In the genomic region with DNA sequence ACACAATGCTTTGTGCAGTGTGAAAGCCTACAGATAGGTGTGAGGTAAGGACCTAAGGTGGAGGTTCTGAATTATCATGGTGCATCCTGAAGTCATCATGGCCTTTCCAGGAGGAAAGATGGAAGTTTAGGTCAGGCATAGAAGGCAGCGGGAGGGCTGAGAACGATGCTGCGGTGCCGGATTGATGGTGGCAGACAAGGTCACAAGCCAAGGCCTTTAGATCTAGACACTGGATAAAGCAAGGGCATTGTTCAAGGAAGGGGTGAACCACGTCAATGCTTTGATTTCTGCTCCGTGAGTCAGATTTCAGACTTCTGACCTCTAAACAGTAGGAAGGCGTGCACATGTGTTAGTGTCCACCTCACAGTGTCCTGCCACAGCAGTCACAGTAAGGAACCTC, we compare ENCODE assay signal across 10 mouse cellular contexts.
"Had no signal": no experiment of that assay in that cellular context is flagged by ENCODE, and none has a peak within 500 bp of the region (broad histone marks: within the 10 kb centered on the region; RNA-seq: fewer than 3 reads in every experiment).

No protein-coding gene starts in this region.

- ATAC-seq: lung, postnatal 0 days; midbrain, embryonic 13.5 days; midbrain, embryonic 15.5 days had no signal

- DNase-seq: lung, adult 2 months; lung, postnatal 14 days; lung, postnatal 36 days; right cerebral cortex, postnatal 14 days; thymus, adult 18-20 months; thymus, postnatal 14 days; thymus, postnatal 36 days had no signal
